Mouse (Mus musculus) ES-E14 (cell line): ENCODE data around the gene Hba-a1.

ENCODE experiments used
- CHD2 ChIP-seq: IDR thresholded peaks from 2 replicates; pipeline ENCODE4 v1.6.1; 2014; ENCODE audit warnings: mild to moderate bottlenecking, low read depth, low read length, inconsistent platforms
- HCFC1 ChIP-seq: IDR thresholded peaks from 2 replicates; pipeline ENCODE4 v1.6.1; 2012; ENCODE audit warnings: low read length, inconsistent platforms, borderline replicate concordance; ENCODE audit not compliant: insufficient read depth
- MAFK ChIP-seq: IDR thresholded peaks from 2 replicates; pipeline ENCODE4 v1.6.1; 2014; ENCODE audit warnings: mild to moderate bottlenecking, low read depth, low read length, inconsistent platforms; ENCODE audit not compliant: insufficient read depth
- ZC3H11A ChIP-seq: IDR thresholded peaks from 2 replicates; pipeline ENCODE4 v1.6.1; 2012; ENCODE audit warnings: low read depth, mild to moderate bottlenecking, inconsistent platforms, low read length, borderline replicate concordance
- ZNF384 ChIP-seq: IDR thresholded peaks from 2 replicates; pipeline ENCODE4 v1.6.1; 2012; ENCODE audit warnings: low read depth, low read length, inconsistent platforms

DNA sequence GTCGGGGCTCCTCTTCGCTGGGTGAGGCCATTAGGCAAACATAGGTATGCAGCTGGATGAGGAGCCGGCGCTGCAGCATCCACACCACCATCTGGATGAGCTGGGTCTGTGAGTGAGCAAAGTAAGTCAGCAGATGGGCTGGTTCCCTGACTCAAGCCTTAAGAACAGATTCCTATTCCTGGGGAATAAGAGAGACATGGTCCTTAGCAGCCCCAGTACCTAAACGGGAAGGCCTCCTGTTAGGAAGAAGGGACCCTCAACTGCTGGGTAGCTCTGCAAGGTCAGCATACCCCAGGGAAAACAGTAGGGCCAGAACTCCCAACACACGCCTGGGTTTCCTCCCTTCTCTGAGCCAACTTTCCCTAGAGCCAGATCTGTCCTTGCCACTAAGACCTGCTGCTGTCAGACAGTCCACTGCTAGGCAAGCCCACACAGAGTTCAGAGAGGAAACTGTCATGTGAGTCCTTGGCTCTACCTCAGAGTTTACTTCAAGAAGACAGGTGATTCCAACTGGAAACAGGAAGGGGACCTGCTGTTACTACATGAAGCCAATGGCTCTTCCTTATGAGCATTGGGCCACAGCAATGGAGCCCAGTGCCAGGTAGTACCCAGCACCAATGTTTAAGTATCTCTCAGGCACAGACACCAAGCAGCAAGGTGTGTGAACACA is 48.4 kb upstream of the Hba-a1 start:
- TF ChIP-seq HCFC1 (no peak), ZNF384 (no peak), ZC3H11A (no peak), MAFK (no peak), CHD2 (no peak)
